Mouse (Mus musculus) left cerebral cortex, adult 8-10 months (tissue): ENCODE measurements at regions not wholly inside any gene's neighbourhood (a gene's known extent, or its start where the extent isn't known, plus 50 kb on each side); places are given as distances from the start of the nearest gene placed in this dataset.

Experiments used
- DNase-seq, 2 experiments: peaks; one replicate each; pipeline ENCODE4 v3.0.0; 2022; ENCODE audit warnings: low spot score in 2 of 2

- DNase-seq, result no peak
Observed at GRCm38 (mm10) chr15:25525337-25525736, 97.0 kb upstream of the Myo10 start.

GRCm38 (mm10) chr15:25536451-25537334, 85.6 kb upstream of the Myo10 start:
- DNase-seq, result no peak

GRCm38 (mm10) chr15:25539344-25540176, 82.8 kb upstream of the Myo10 start:
- DNase-seq, result no peak

DNA sequence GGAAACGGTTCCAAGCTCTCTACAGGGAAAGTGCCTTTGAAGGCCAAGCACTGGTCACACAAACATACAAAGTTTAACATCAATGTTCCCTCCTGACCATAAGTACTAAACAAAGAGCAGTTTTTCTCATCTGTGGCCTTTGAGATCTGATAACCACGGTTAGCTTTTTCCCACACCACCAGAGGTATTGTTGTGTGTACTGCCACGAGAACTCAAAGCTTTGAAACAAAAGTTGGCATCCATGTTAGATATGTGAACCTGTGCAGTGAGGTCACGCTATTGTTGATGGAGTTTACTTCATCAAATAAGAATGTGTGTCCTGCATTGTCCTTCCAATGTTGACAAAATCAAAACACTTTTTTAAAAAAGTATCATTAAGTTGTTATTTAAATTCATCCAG, 79.9 kb upstream of the Myo10 start:
- no peak for DNase-seq

- no peak for DNase-seq
Observed at GRCm38 (mm10) chr15:25546185-25546584, 76.1 kb upstream of the Myo10 start.

GRCm38 (mm10) chr15:25550269-25551054, 71.9 kb upstream of the Myo10 start:
- DNase-seq, result no peak

DNA sequence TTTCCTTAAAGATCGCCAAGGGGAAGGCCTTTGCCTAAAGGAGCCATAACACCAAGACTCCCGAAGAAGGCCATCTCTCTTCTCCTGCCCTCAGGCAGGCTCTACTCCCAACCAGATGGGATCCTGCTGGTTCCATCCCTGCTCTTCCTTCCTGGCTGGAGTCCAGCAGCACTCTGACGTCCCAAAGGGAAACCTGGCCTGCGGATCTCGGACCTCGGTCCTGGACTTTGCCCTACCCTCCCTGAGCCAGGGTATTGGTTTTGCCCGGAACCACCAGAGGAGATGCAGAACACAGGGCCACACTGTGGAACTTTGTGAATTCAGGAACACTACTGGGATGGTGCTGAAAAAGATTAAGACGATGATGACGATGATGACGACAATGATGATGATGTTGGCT, 67.4 kb upstream of the Myo10 start:
- DNase-seq, result no peak

DNA sequence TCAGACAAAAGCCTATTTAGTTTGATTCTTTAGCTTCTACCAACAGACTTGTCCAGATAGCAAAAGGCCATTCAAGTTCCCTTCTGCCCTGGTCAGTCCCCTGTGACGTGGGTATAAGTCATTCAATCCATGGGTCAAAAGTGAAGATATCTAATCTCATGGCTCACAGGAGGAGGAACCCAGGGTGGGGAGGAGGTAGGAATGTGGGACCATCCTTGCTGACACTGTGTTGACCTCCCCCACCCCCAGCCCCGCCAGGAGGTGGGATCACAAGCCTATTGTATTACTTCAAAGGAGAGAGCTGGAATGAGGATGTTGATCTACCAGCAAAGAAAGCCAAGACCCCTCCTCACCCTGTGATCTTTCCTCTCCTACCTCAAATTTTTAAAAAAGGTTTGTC, 66.5 kb upstream of the Myo10 start:
- DNase-seq, result no peak

GRCm38 (mm10) chr15:25557566-25557965, 64.8 kb upstream of the Myo10 start:
- DNase-seq, result no peak

DNA sequence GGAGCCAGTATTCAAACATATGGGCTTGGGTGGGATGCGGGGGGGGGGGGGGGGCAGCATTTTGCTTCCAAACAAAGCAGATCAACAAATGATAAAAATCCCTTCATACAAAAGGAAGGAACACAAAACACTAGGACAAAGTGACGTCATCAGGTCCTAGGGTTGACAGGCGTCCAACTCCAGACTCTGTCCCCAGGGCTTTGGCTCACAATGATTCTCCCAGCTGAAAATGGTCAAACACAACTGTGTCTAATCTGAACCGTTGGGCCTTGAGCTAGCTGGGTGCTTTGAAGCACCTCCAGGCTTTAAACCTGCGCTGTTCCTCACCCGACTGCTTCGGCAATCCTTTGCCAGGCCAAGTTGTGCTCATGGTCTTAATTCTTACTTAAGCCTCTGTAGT, 64.1 kb upstream of the Myo10 start:
- no peak for DNase-seq

GRCm38 (mm10) chr15:25563641-25564040, 58.7 kb upstream of the Myo10 start:
- DNase-seq, result no peak

DNA sequence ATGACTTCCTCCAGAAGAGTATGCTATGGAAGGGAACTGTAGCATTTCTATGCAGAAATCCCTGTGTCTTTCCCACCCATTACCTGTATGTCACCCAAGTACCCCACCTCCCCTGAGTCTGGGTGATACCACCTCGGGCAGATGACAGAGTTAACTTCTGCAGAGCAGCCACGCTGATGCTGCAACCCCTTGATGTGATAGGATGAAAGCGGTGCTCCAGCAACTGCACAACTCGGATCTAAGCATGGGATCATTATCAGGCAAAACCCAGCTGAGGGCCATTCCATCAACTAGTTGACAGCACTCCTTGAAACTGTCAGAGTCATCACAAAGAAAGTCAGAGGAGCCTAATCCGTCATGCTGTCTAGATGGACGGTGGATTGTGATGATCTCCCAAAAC, 49.8 kb upstream of the Myo10 start:
- no peak for DNase-seq
